Mouse (Mus musculus) heart, postnatal 0 days (tissue): ENCODE data around the gene Mpp4. TPM values are rescaled to one million over a fixed set of nuclear protein-coding genes. Genes with fewer than 3 reads are reported as not detected.

ENCODE experiments used
- ATAC-seq: fragments of 200-750 bp; cut with Nextera tagmentation; 2 replicates; pipeline ENCODE4 v1.8.0; 2017; ENCODE audit warnings: low read depth, moderate number of reproducible peaks, moderate library complexity; ENCODE audit not compliant: insufficient read depth
- DNase-seq: peaks from one replicate; pipeline ENCODE4 v3.0.0-alpha.2; 2016; ENCODE audit warnings: low spot score
- H3K27ac ChIP-seq: fragments of 300-500 bp; sonication (generic); 2 replicates; pipeline ENCODE4 v1.5.1; 2014; ENCODE audit warnings: low read depth, mild to moderate bottlenecking
- H3K27me3 ChIP-seq: fragments of 300-500 bp; sonication (generic); 2 replicates; pipeline ENCODE4 v1.6.1; 2014; ENCODE audit warnings: low read length, mixed read lengths; ENCODE audit not compliant: control insufficient read depth, insufficient read depth
- H3K36me3 ChIP-seq: fragments of 300-500 bp; sonication (generic); replicated peaks from 2 replicates; pipeline ENCODE4 v1.6.1; 2014; ENCODE audit warnings: low read length, mixed read lengths; ENCODE audit not compliant: control insufficient read depth, insufficient read depth
- H3K4me1 ChIP-seq: fragments of 300-500 bp; sonication (generic); 2 replicates; pipeline ENCODE4 v1.6.1; 2014; ENCODE audit warnings: antibody characterized with exemption; ENCODE audit not compliant: control insufficient read depth, insufficient read depth
- H3K4me2 ChIP-seq: fragments of 300-500 bp; sonication (generic); 2 replicates; pipeline ENCODE4 v1.6.1; 2014; ENCODE audit warnings: low read depth, mild to moderate bottlenecking, low read length, moderate library complexity
- H3K4me3 ChIP-seq: fragments of 300-500 bp; sonication (generic); 2 replicates; pipeline ENCODE4 v1.5.1; 2014; ENCODE audit warnings: low read depth, low read length
- H3K9ac ChIP-seq: fragments of 300-500 bp; sonication (generic); replicated peaks from 2 replicates; pipeline ENCODE4 v1.6.1; 2014; ENCODE audit warnings: low read depth, low read length, mixed read lengths
- H3K9me3 ChIP-seq: fragments of 300-500 bp; sonication (generic); replicated peaks from 2 replicates; pipeline ENCODE4 v1.6.1; 2016; ENCODE audit warnings: low read length; ENCODE audit not compliant: control insufficient read depth
- CTCF ChIP-seq: IDR thresholded peaks from 2 replicates; pipeline ENCODE4 v1.5.1; 2016; ENCODE audit warnings: antibody characterized with exemption, control low read depth, low read depth
- EP300 ChIP-seq: IDR thresholded peaks from 2 replicates; pipeline ENCODE4 v1.6.1; 2016; ENCODE audit warnings: antibody characterized with exemption, low read depth
- WGBS: fragments of 180-500 bp; shearing (Covaris S2); extraction: QIAGEN DNeasy Blood & Tissue Kit; methylation state at CpG from one replicate; pipeline ENCODE4 v1.1.7; 2014; 5-methylcytosine and 5-hydroxymethylcytosine counted together
- polyA plus RNA-seq: library from polyadenylated mRNA; unstranded; fragments of >200 nt; fragmentation: Nextera tagmentation; extraction: Ambion mirVana; gene quantifications from 2 replicates; pipeline ENCODE4 v1.2.1, GENCODE M21; 2015
- total RNA-seq: library from RNA; depleted of rRNA; stranded (reverse); fragments of >200 nt; gene quantifications from 2 replicates; pipeline ENCODE4 v1.2.3, GENCODE M21; 2014; ENCODE audit warnings: low replicate concordance

The Mpp4 gene
- total and polyA plus RNA-seq, 2 experiments from 2014 or later, result not detected

DNA sequence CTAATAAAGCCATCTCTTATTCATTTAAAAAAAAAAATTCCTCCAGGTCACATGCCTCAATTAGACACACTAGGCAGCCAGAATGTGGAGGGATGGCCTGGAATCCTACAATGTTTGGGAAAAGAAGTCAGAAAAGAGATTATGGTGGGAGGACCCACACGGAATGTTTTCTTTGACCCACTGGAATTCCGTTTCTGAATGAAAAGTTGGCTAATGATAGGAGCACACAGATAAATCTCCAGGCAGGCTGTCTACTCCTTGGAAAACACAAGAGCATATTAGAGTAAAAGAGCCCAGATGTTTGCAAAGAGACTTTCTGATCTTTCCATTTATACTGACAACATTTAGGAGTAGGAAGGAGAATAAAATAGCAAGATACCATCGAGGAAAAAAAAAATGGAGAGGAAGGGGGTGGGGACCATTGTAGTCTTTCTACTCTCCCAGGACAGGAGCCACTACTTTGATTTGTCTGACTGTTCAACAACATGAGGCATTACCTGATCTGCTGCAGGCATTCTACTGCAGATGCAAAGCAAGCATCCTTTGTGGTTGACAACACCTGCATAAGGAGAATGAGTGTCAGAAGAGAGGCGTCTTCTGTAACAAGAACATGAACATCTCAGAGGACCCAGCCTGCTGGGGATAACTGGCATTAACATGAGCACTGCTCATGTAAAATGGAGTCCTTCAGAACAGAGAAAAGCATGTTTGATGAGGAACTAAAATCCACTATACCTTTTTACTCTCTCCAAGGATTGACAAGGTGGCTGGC lies 4.7 kb upstream of the Mpp4 start:
- no peak overlapping the region for H3K9ac ChIP-seq
- peaks cover 51% of the 10 kb centered on the region for H3K36me3 ChIP-seq
- no peak overlapping the region for H3K4me3 ChIP-seq
- ATAC-seq (no peak), DNase-seq (no peak)
- H3K27me3 ChIP-seq, result no peaks in the 10 kb centered on the region
- H3K4me1 ChIP-seq, result no peaks in the 10 kb centered on the region
- H3K27ac ChIP-seq, result no peak overlapping the region
- TF ChIP-seq CTCF (no peak), EP300 (no peak)
- no peaks in the 10 kb centered on the region for H3K9me3 ChIP-seq
- no peak overlapping the region for H3K4me2 ChIP-seq
- WGBS, result 69% methylated on average over 4 of the region's 4 CpGs

DNA sequence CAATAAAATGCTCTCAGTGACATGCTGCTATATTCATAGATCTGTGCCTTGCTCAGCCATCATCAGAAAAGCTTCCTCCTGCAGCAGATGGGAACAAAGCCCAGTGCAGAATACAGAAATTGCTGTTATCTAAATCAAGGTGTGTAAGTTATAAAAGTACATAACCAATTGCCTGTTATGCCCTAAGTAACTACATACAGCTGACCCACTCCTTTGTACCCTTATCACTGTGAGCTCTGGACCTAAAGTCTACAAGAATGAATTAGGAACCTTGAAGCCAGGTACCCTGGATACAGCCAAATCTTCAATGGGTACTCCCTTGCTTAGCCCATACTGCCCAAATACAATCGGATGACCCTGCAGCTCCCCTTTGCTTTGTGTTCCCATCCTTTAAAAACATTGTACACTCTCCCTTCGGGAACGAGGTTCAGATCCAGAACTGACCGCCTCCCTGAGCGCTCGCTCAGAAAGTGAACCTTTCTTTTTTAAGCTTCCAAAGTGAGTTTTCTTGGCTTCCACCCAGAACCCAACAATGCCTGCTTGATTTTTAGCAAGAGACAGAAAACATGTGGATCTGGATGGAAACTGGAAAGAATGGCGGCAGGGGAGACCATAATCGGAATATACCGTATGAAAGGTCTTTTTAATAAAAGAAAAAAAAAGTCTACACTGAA lies 3.2 kb upstream of the Mpp4 start:
- H3K27ac ChIP-seq, result no peak overlapping the region
- no peak overlapping the region for H3K9ac ChIP-seq
- peaks cover 46% of the 10 kb centered on the region for H3K36me3 ChIP-seq
- no peaks in the 10 kb centered on the region for H3K9me3 ChIP-seq
- H3K4me1 ChIP-seq, result no peaks in the 10 kb centered on the region
- no peak for ATAC-seq
- H3K4me3 ChIP-seq, result no peak overlapping the region
- TF ChIP-seq CTCF, result no peak
- TF ChIP-seq EP300, result no peak
- H3K27me3 ChIP-seq, result no peaks in the 10 kb centered on the region
- H3K4me2 ChIP-seq, result no peak overlapping the region
- 81% methylated on average over 9 of the region's 9 CpGs for WGBS
- no peak for DNase-seq

DNA sequence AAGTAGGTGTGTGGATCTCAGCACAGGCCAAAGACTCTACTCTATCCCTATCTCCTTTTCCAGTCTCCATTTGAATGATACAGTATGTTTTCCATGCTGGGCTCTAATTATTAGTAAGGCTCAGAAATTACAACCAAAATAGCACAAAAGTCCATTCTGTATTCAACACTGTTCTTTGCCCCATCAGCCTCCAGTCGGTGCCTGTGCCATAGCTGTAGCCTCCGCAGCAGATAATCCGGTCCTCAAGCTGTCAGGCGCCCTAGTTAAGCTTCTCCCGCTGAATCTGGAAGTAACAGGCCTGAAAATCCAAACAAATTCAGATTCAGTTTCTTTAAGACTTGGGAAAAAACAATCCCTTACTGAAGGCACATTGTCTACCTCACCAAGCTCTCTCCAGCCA lies 729 bp upstream of the Mpp4 start:
- H3K36me3 ChIP-seq, result peaks cover 39% of the 10 kb centered on the region
- no peaks in the 10 kb centered on the region for H3K4me1 ChIP-seq
- no peaks in the 10 kb centered on the region for H3K27me3 ChIP-seq
- H3K4me2 ChIP-seq, result no peak overlapping the region
- H3K9me3 ChIP-seq, result no peaks in the 10 kb centered on the region
- no peak overlapping the region for H3K9ac ChIP-seq
- DNase-seq (no peak), ATAC-seq (no peak)
- no peak for TF ChIP-seq CTCF
- no peak overlapping the region for H3K4me3 ChIP-seq
- no peak overlapping the region for H3K27ac ChIP-seq
- WGBS, result 71% methylated on average over 5 of the region's 5 CpGs

DNA sequence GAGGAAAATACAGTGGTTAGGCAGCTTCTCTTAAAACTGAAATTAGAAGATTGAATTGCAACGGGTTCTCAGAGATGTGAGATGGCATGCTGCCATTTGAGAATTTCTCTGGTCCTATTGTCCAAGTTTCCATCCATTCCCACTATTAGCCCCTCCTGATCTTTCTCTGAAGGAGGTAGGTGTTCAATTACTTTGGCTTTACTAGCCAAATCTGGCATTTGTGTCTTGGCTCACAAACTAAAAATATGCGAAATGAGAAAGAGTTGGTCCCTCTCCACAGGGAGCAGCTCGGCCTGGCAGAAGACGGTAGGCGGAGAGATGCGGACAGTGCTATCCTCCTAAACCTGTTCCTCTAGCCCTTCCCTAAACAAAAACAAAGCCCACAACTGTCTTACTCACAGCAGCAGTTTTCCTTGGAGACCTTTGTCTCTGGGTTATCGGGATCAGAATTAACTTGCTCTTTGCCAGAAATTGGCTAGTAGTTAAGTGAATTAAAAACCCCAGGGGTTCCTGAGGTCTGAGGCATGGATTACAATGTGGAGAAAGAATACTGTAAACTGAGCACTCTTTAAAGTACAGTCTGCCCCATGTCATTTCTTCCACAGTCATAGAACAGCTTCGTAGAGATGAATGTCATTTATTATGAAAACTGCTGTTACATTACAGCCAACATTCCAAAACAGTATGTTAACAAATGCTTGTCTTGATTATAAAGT lies 722 bp downstream of the Mpp4 start:
- Histone ChIP-seq H3K4me2 (no peak overlapping the region), H3K9ac (no peak overlapping the region), H3K9me3 (no peaks in the 10 kb centered on the region), H3K4me1 (no peaks in the 10 kb centered on the region), H3K4me3 (no peak overlapping the region), H3K27ac (no peak overlapping the region), H3K27me3 (no peaks in the 10 kb centered on the region), H3K36me3 (peaks cover 31% of the 10 kb centered on the region)
- ATAC-seq (no peak), DNase-seq (no peak)
- whole genome bisulfite sequencing, result 76% methylated on average over 8 of the region's 8 CpGs
- TF ChIP-seq EP300 (no peak), CTCF (no peak)

DNA sequence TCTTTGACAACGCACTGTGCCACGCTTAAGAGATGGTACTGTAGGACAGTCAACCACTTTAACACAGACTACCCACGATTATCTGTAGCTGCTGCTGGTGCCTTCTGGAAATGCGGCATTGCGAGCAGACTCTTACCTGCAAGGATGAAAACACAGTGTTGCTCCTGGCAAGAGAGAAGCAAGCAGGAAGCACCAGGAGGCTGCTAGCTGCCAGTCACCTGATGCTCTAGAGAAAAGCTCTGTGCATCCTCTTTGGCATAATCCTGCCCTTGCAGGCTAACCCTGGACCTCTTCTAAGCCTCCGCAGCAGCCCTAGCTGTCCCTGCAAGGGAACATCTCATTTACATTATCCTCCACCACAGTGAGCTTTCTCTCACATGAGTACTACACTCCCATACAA lies 1.8 kb downstream of the Mpp4 start:
- DNase-seq (no peak), ATAC-seq (no peak)
- Histone ChIP-seq H3K4me3 (no peak overlapping the region), H3K27me3 (no peaks in the 10 kb centered on the region), H3K9ac (no peak overlapping the region), H3K27ac (no peak overlapping the region), H3K4me2 (no peak overlapping the region), H3K9me3 (no peaks in the 10 kb centered on the region), H3K4me1 (no peaks in the 10 kb centered on the region), H3K36me3 (peaks cover 25% of the 10 kb centered on the region)
- no peak for TF ChIP-seq CTCF
- TF ChIP-seq EP300, result no peak
- 87% methylated on average over 6 of the region's 6 CpGs for WGBS
